Mouse (Mus musculus): ENCODE data around the gene Hbb-bs. TPM values are rescaled to one million over a fixed set of nuclear protein-coding genes. Genes with fewer than 3 reads are reported as not detected.
"Not testable (repeated sequence)": the region's sequence is repeated elsewhere in the genome, so short reads cannot be mapped to it uniquely, and the experiment has no call there.

The Hbb-bs gene
- total and polyA plus RNA-seq, 2 experiments from 2014 or later: 5,614 to 6,330 TPM

DNA sequence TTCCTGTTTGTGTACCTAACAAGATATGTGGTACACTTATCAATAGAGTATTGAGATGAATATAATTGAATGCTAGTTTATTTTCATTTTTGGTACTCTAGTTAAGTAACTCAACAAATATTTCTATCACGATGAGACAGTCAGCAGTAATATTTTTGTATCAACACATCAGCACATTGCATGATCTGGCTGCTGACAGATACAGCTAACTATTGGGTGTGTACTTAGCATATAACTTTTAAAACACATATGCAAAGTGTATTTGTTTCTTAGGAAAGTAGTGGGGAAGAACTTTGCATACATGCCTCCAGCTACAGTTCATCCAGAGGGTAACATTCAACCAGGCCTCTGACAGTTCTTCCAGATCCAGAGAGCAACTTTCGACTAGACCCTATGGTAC lies 3.3 kb downstream of the Hbb-bs start:
- H3K36me3 ChIP-seq (replicated peaks; ENCODE audit: control insufficient read depth, insufficient read depth, low read length): no peaks in the 10 kb centered on the region

GRCm38 (mm10) chr7:103815085-103815484 lies 12.8 kb downstream of the Hbb-bs start:
- H3K9me3 ChIP-seq (replicated peaks; ENCODE audit: control insufficient read depth, low read length); H3K9ac ChIP-seq (replicated peaks; ENCODE audit: low read depth, low read length); H3K27me3 ChIP-seq (ENCODE audit: control insufficient read depth, insufficient read depth, low read length); DNase-seq (ENCODE audit: low spot score); H3K4me1 ChIP-seq (ENCODE audit: control insufficient read depth, insufficient read depth); ATAC-seq (ENCODE audit: insufficient read depth, low read depth); H3K36me3 ChIP-seq (replicated peaks; ENCODE audit: control insufficient read depth, insufficient read depth, low read length); H3K4me2 ChIP-seq (ENCODE audit: low read depth, low read length); H3K27ac ChIP-seq (ENCODE audit: low read depth); H3K4me3 ChIP-seq (ENCODE audit: low read depth, low read length): not testable (repeated sequence)
- 89% methylated on average over 1 of the region's 2 CpGs for WGBS

More for the DNA sequence above, 3.3 kb downstream of the Hbb-bs start:
- DNase-seq (ENCODE audit: low spot score): no peak
- Histone ChIP-seq H3K9me3 (replicated peaks; ENCODE audit: control insufficient read depth, low read length) (no peaks in the 10 kb centered on the region), H3K27me3 (ENCODE audit: control insufficient read depth, insufficient read depth, low read length) (no peaks in the 10 kb centered on the region), H3K27ac (ENCODE audit: low read depth) (no peak overlapping the region), H3K9ac (replicated peaks; ENCODE audit: low read depth, low read length) (no peak overlapping the region), H3K4me3 (ENCODE audit: low read depth, low read length) (no peak overlapping the region), H3K4me2 (ENCODE audit: low read depth, low read length) (no peak overlapping the region), H3K4me1 (ENCODE audit: control insufficient read depth, insufficient read depth) (no peaks in the 10 kb centered on the region)
- no peak for TF ChIP-seq CTCF (IDR thresholded peaks at IDR 0.05; ENCODE audit: low read depth)
- no peak for TF ChIP-seq EP300 (IDR thresholded peaks at IDR 0.05; ENCODE audit: low read depth)
- ATAC-seq (ENCODE audit: insufficient read depth, low read depth): no peak
- 73% methylated on average over 2 of the region's 2 CpGs for WGBS

DNA sequence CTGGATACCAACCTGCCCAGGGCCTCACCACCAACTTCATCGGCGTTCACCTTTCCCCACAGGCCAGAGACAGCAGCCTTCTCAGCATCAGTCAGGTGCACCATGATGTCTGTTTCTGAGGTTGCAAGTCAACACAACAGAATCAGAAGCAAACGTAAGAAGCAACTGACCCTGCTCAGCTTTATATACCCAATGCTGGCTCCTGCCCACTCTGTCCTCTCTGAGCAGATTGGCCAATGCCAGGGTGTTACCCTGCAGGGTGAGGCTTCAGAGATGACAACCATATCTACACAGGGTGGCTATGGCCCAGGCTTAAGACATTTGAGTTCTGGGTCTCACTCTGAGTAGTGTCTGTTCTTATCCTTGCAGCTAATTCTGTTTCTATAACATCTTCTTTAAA lies 14.1 kb downstream of the Hbb-bs start, which contains the start of gene Hbb-bt:
Hbb-bt (minus strand) TSS at position 231 of the 400 bp plus-strand sequence.
- H3K27me3 ChIP-seq (ENCODE audit: control insufficient read depth, insufficient read depth, low read length): no peaks in the 10 kb centered on the region
- H3K4me3 ChIP-seq (ENCODE audit: low read depth, low read length): no peak within 1 kb of the TSS
- H3K36me3 ChIP-seq (replicated peaks; ENCODE audit: control insufficient read depth, insufficient read depth, low read length): no peaks in the 10 kb centered on the region
- no peak within 1 kb of the TSS for H3K9ac ChIP-seq (replicated peaks; ENCODE audit: low read depth, low read length)
- TF ChIP-seq CTCF (IDR thresholded peaks at IDR 0.05; ENCODE audit: low read depth) (no peak), EP300 (IDR thresholded peaks at IDR 0.05; ENCODE audit: low read depth) (no peak)
- no peaks in the 10 kb centered on the region for H3K9me3 ChIP-seq (replicated peaks; ENCODE audit: control insufficient read depth, low read length)
- whole genome bisulfite sequencing: 88% methylated on average over 3 of the region's 3 CpGs
- no peak within 1 kb of the TSS for H3K27ac ChIP-seq (ENCODE audit: low read depth)
- no peak for DNase-seq (ENCODE audit: low spot score)
- no peak within 1 kb of the TSS for H3K4me2 ChIP-seq (ENCODE audit: low read depth, low read length)
- no peak for ATAC-seq (ENCODE audit: insufficient read depth, low read depth)
- H3K4me1 ChIP-seq (ENCODE audit: control insufficient read depth, insufficient read depth): no peaks in the 10 kb centered on the region

GRCm38 (mm10) chr7:103813152-103813551 lies 14.7 kb downstream of the Hbb-bs start:
- ATAC-seq (ENCODE audit: insufficient read depth, low read depth); H3K4me1 ChIP-seq (ENCODE audit: control insufficient read depth, insufficient read depth); H3K4me3 ChIP-seq (ENCODE audit: low read depth, low read length); H3K9ac ChIP-seq (replicated peaks; ENCODE audit: low read depth, low read length); DNase-seq (ENCODE audit: low spot score); H3K4me2 ChIP-seq (ENCODE audit: low read depth, low read length); H3K36me3 ChIP-seq (replicated peaks; ENCODE audit: control insufficient read depth, insufficient read depth, low read length); H3K9me3 ChIP-seq (replicated peaks; ENCODE audit: control insufficient read depth, low read length); H3K27me3 ChIP-seq (ENCODE audit: control insufficient read depth, insufficient read depth, low read length); H3K27ac ChIP-seq (ENCODE audit: low read depth): not testable (repeated sequence)
- no CpG with 5 or more reads among the region's 3 CpGs for WGBS

DNA sequence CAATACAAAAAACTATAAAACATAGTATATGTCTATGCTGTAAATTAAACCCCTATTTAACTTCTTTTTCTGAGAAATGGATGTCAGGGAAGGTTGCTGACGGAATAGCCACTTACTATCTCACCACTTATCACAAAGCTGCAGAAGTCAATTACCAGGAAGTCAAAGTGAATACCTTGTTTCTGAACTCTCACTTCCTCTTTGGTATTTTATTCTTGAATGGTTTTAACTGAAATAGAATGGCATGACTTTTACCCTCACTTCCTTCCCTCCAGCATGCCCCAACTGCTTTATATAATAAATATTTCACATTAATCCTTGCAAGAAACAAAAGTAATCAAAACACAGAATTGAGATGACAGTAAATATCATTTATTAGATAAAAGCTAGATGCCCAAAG lies 15.7 kb downstream of the Hbb-bs start:
- Histone ChIP-seq H3K4me1 (ENCODE audit: control insufficient read depth, insufficient read depth) (no peaks in the 10 kb centered on the region), H3K36me3 (replicated peaks; ENCODE audit: control insufficient read depth, insufficient read depth, low read length) (no peaks in the 10 kb centered on the region), H3K9ac (replicated peaks; ENCODE audit: low read depth, low read length) (no peak overlapping the region), H3K9me3 (replicated peaks; ENCODE audit: control insufficient read depth, low read length) (no peaks in the 10 kb centered on the region), H3K4me2 (ENCODE audit: low read depth, low read length) (no peak overlapping the region), H3K27me3 (ENCODE audit: control insufficient read depth, insufficient read depth, low read length) (no peaks in the 10 kb centered on the region), H3K4me3 (ENCODE audit: low read depth, low read length) (no peak overlapping the region), H3K27ac (ENCODE audit: low read depth) (no peak overlapping the region)
- ATAC-seq (ENCODE audit: insufficient read depth, low read depth) (no peak), DNase-seq (ENCODE audit: low spot score) (no peak)
- TF ChIP-seq CTCF (IDR thresholded peaks at IDR 0.05; ENCODE audit: low read depth): no peak
- 33% methylated on average over 1 of the region's 1 CpGs for WGBS

GRCm38 (mm10) chr7:103811223-103811845 lies 16.6 kb downstream of the Hbb-bs start:
- TF ChIP-seq EP300 (IDR thresholded peaks at IDR 0.05; ENCODE audit: low read depth) (no peak), CTCF (IDR thresholded peaks at IDR 0.05; ENCODE audit: low read depth) (no peak)
- Histone ChIP-seq H3K4me1 (ENCODE audit: control insufficient read depth, insufficient read depth) (no peaks in the 10 kb centered on the region), H3K27me3 (ENCODE audit: control insufficient read depth, insufficient read depth, low read length) (no peaks in the 10 kb centered on the region), H3K9me3 (replicated peaks; ENCODE audit: control insufficient read depth, low read length) (no peaks in the 10 kb centered on the region), H3K9ac (replicated peaks; ENCODE audit: low read depth, low read length) (no peak overlapping the region), H3K4me3 (ENCODE audit: low read depth, low read length) (no peak overlapping the region), H3K27ac (ENCODE audit: low read depth) (no peak overlapping the region), H3K36me3 (replicated peaks; ENCODE audit: control insufficient read depth, insufficient read depth, low read length) (no peaks in the 10 kb centered on the region), H3K4me2 (ENCODE audit: low read depth, low read length) (no peak overlapping the region)
- 59% methylated on average over 1 of the region's 1 CpGs for WGBS
- no peak for DNase-seq (ENCODE audit: low spot score)
- ATAC-seq (ENCODE audit: insufficient read depth, low read depth): no peak

Measured in heart, postnatal 0 days (tissue).